Mouse (Mus musculus) hindbrain, embryonic 11.5 days (tissue): ENCODE measurements at regions not wholly inside any gene's neighbourhood (a gene's known extent, or its start where the extent isn't known, plus 50 kb on each side); places are given as distances from the start of the nearest gene placed in this dataset.
"Not testable (repeated sequence)": the region's sequence is repeated elsewhere in the genome, so short reads cannot be mapped to it uniquely, and the experiment has no call there.

Experiments
- ATAC-seq: fragments of 200-750 bp; cut with Nextera tagmentation; 2 replicates; pipeline ENCODE4 v1.8.0; 2017; ENCODE audit warnings: mild to moderate bottlenecking, moderate TSS enrichment, moderate library complexity; ENCODE audit not compliant: low FRiP score
- DNase-seq: peaks from one replicate; pipeline ENCODE4 v3.0.0-alpha.2; 2015; ENCODE audit warnings: low spot score
- H3K27ac ChIP-seq: fragments of 300-500 bp; sonication (generic); 2 replicates; pipeline ENCODE4 v1.5.1; 2014; ENCODE audit warnings: mild to moderate bottlenecking, low read depth, low read length
- H3K27me3 ChIP-seq: fragments of 300-500 bp; sonication (generic); 2 replicates; pipeline ENCODE4 v1.6.1; 2014; ENCODE audit warnings: mild to moderate bottlenecking, low read length, moderate library complexity, mixed read lengths; ENCODE audit not compliant: control insufficient read depth, insufficient read depth
- H3K36me3 ChIP-seq: fragments of 300-500 bp; sonication (generic); 2 replicates; pipeline ENCODE4 v1.6.1; 2014; ENCODE audit warnings: mild to moderate bottlenecking, low read length, moderate library complexity, mixed read lengths; ENCODE audit not compliant: control insufficient read depth, insufficient read depth
- H3K4me1 ChIP-seq: fragments of 300-500 bp; sonication (generic); replicated peaks from 2 replicates; pipeline ENCODE4 v1.6.1; 2014; ENCODE audit warnings: low read length, mixed read lengths; ENCODE audit not compliant: control insufficient read depth, insufficient read depth
- H3K4me2 ChIP-seq: fragments of 300-500 bp; sonication (generic); replicated peaks from 2 replicates; pipeline ENCODE4 v1.6.1; 2014; ENCODE audit warnings: mild to moderate bottlenecking, low read depth, low read length
- H3K4me3 ChIP-seq: fragments of 300-500 bp; sonication (generic); 2 replicates; pipeline ENCODE4 v1.5.1; 2014; ENCODE audit warnings: low read depth, low read length
- H3K9ac ChIP-seq: fragments of 300-500 bp; sonication (generic); 2 replicates; pipeline ENCODE4 v1.6.1; 2014; ENCODE audit warnings: low read depth, low read length
- H3K9me3 ChIP-seq: fragments of 300-500 bp; sonication (generic); 2 replicates; pipeline ENCODE4 v1.6.1; 2016; ENCODE audit warnings: low read length; ENCODE audit not compliant: control insufficient read depth
- WGBS: fragments of 180-500 bp; shearing (Covaris S2); extraction: QIAGEN DNeasy Blood & Tissue Kit; methylation state at CpG from one replicate; pipeline ENCODE4 v1.1.7; 2014; 5-methylcytosine and 5-hydroxymethylcytosine counted together

DNA sequence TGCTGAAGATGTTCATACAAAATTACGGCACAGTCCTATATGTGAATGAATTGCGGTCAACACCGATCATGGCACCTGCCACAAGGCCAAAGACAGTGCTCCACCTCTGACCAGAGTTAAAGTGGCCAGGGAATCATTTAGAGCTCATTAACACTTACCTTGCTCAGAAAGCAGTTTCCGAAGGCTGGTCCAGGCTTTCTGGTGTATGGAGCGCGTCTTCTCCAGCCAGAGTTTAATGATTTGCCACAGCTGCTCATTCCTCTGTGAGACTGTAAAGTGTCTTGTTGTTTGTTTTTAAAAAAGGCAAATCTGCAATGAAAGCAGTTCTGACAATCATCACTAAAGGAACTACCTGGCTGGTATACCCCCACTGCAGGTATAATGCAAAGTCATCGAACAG, 256.7 kb downstream of the Nfkbiz start:
- WGBS: 96% methylated on average over 7 of the region's 7 CpGs
- Histone ChIP-seq H3K4me1 (no peaks in the 10 kb centered on the region), H3K9me3 (no peaks in the 10 kb centered on the region), H3K27me3 (no peaks in the 10 kb centered on the region), H3K4me3 (no peak overlapping the region), H3K36me3 (no peaks in the 10 kb centered on the region), H3K9ac (no peak overlapping the region), H3K4me2 (no peak overlapping the region), H3K27ac (no peak overlapping the region)
- ATAC-seq (no peak), DNase-seq (no peak)

DNA sequence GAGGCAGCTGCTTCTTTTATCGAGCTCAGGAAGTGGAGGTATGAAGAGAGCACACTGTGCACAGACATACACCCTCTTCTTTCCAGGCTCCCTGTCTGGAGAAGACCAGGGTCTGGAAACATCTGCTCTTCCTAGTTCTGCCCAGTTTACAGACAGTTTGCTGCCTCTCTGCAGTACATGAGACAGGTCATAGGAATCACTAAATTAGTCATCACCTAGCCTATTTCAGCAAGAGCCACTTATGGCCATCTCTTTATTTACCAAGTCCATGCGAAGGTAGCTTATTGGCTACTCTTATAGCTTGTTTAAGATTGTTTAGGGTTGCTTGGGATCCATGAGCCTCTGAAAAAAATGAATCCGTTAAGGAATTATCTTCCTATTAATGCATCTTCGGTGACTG, 257.9 kb downstream of the Nfkbiz start:
- no peak for ATAC-seq
- no peak overlapping the region for H3K27ac ChIP-seq
- H3K36me3 ChIP-seq: no peaks in the 10 kb centered on the region
- H3K4me3 ChIP-seq: no peak overlapping the region
- H3K4me1 ChIP-seq: no peaks in the 10 kb centered on the region
- no peak overlapping the region for H3K4me2 ChIP-seq
- WGBS: 89% methylated on average over 4 of the region's 4 CpGs
- H3K27me3 ChIP-seq: no peaks in the 10 kb centered on the region
- no peak for DNase-seq
- no peaks in the 10 kb centered on the region for H3K9me3 ChIP-seq
- no peak overlapping the region for H3K9ac ChIP-seq

- H3K27ac ChIP-seq: no peak overlapping the region
- no peak overlapping the region for H3K4me2 ChIP-seq
- 88% methylated on average over 5 of the region's 5 CpGs for WGBS
- no peaks in the 10 kb centered on the region for H3K36me3 ChIP-seq
- no peak for ATAC-seq
- no peaks in the 10 kb centered on the region for H3K4me1 ChIP-seq
- H3K4me3 ChIP-seq: no peak overlapping the region
- H3K9ac ChIP-seq: no peak overlapping the region
- no peaks in the 10 kb centered on the region for H3K9me3 ChIP-seq
- H3K27me3 ChIP-seq: no peaks in the 10 kb centered on the region
- no peak for DNase-seq
Measured at GRCm38 (mm10) chr16:55578686-55579085, 260.0 kb downstream of the Nfkbiz start.

- H3K4me2 ChIP-seq, H3K4me3 ChIP-seq, H3K4me1 ChIP-seq, H3K27me3 ChIP-seq, DNase-seq, H3K9ac ChIP-seq, H3K36me3 ChIP-seq, H3K27ac ChIP-seq, H3K9me3 ChIP-seq, ATAC-seq: not testable (repeated sequence)
- WGBS: 96% methylated on average over 2 of the region's 2 CpGs
Measured at GRCm38 (mm10) chr16:55575609-55576283, 263.0 kb downstream of the Nfkbiz start.

- ATAC-seq (no peak), DNase-seq (no peak)
- Histone ChIP-seq H3K9me3 (no peaks in the 10 kb centered on the region), H3K9ac (no peak overlapping the region), H3K4me3 (no peak overlapping the region), H3K27ac (no peak overlapping the region), H3K36me3 (no peaks in the 10 kb centered on the region), H3K27me3 (no peaks in the 10 kb centered on the region), H3K4me2 (no peak overlapping the region), H3K4me1 (no peaks in the 10 kb centered on the region)
- WGBS: 58% methylated on average over 7 of the region's 7 CpGs
Measured at GRCm38 (mm10) chr16:55571106-55571505, 267.6 kb downstream of the Nfkbiz start.

DNA sequence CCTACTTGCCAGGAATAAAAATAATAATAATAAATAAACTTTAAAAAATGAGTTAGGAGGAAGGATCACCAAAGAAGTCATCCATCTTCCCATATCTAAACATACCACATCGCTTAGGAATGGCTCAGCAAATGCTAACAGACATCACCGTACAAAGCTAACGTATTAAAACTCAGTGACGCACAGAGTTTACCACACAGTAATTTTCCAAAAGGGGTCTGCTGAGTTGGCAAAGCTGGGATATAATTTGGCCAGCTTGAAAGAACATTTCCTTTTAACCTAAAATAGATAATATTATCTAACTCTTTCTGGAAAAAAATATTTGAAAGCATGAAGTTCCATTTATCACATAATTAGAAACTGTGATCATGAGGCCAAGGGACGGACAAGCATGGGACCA, 268.6 kb downstream of the Nfkbiz start:
- DNase-seq: no peak
- H3K4me1 ChIP-seq: no peaks in the 10 kb centered on the region
- H3K27ac ChIP-seq: no peak overlapping the region
- no peak overlapping the region for H3K4me2 ChIP-seq
- H3K36me3 ChIP-seq: no peaks in the 10 kb centered on the region
- no peak overlapping the region for H3K9ac ChIP-seq
- no peak for ATAC-seq
- no peaks in the 10 kb centered on the region for H3K27me3 ChIP-seq
- H3K4me3 ChIP-seq: no peak overlapping the region
- H3K9me3 ChIP-seq: no peaks in the 10 kb centered on the region
- WGBS: 91% methylated on average over 5 of the region's 5 CpGs

DNA sequence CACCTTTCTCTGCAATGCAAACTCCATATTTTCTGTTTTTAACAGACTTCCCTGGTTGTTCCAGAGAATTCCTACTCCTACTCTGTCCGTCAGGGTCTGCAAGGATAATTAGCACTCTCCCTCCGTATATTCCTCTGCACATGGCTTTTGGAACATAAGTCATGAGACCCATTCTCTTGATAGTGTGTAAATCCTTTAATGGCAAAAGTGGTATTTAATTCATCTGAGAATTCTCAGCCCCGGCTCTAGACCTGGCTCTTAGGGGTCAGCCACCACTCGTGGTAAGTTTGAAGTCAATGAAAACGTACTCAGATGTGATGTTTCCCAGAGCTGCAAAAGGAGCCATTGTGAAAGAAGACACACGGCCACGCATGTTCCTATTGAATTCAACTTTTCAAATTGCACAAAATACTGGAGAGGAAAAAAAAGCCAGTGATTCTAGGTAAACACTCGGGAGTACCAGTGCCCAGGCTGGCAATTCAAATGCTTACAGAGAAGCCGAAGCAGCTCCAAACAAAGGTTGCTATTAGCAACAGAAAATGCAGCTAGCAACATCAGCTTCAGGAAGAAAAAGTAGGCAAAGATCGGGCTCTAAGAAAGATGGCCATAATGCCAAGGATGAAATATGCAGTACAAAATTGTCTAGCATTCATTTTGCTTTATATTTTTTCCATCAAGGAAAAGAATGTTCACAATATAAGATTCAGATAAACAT, 258.2 kb upstream of the Zpld1 start:
- H3K9me3 ChIP-seq: no peaks in the 10 kb centered on the region
- no peaks in the 10 kb centered on the region for H3K36me3 ChIP-seq
- no peak overlapping the region for H3K27ac ChIP-seq
- no peaks in the 10 kb centered on the region for H3K27me3 ChIP-seq
- H3K9ac ChIP-seq: 0 out of 2 replicates have a peak overlapping the region, but pooled peaks have one; percentile 15
- WGBS: 35% methylated on average over 10 of the region's 10 CpGs
- peak overlapping the region; percentile 23 for H3K4me2 ChIP-seq
- H3K4me1 ChIP-seq: 0 out of 2 replicates have a peak, but pooled peaks cover 3% of the 10 kb centered on the region
- DNase-seq (peak; percentile 59), ATAC-seq (peak; percentile 75)
- no peak overlapping the region for H3K4me3 ChIP-seq

GRCm38 (mm10) chr16:55555224-55555623, 257.4 kb upstream of the Zpld1 start:
- H3K4me2 ChIP-seq: no peak overlapping the region
- no peak overlapping the region for H3K27ac ChIP-seq
- H3K9ac ChIP-seq: no peak overlapping the region
- H3K4me1 ChIP-seq: 0 out of 2 replicates have a peak, but pooled peaks cover 3% of the 10 kb centered on the region
- DNase-seq (no peak), ATAC-seq (no peak)
- H3K9me3 ChIP-seq: no peaks in the 10 kb centered on the region
- H3K4me3 ChIP-seq: no peak overlapping the region
- H3K27me3 ChIP-seq: no peaks in the 10 kb centered on the region
- H3K36me3 ChIP-seq: no peaks in the 10 kb centered on the region
- WGBS: 86% methylated on average over 6 of the region's 6 CpGs

DNA sequence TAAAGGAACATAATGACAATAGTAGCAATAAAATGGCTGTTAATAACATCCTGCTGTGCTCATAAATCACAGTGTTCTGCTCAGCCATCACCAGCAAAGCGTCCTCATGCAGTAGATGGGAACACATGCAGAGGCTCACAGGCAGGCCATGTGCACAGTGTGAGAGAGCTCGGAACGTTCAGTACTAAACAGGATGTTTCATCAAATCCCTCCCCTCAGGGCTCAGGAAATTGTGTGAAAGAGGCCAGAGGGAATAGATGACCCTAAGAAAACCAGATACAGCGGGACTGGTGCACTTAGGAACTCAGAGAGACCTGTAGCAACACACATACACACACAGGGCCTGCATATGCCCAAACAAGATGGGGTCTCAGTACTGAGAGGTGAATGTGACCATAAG, 256.1 kb upstream of the Zpld1 start:
- no peaks in the 10 kb centered on the region for H3K36me3 ChIP-seq
- 67% methylated on average over 4 of the region's 4 CpGs for WGBS
- no peak overlapping the region for H3K4me2 ChIP-seq
- H3K4me1 ChIP-seq: 0 out of 2 replicates have a peak, but pooled peaks cover 3% of the 10 kb centered on the region
- no peaks in the 10 kb centered on the region for H3K27me3 ChIP-seq
- no peaks in the 10 kb centered on the region for H3K9me3 ChIP-seq
- H3K27ac ChIP-seq: no peak overlapping the region
- no peak overlapping the region for H3K4me3 ChIP-seq
- DNase-seq (no peak), ATAC-seq (no peak)
- no peak overlapping the region for H3K9ac ChIP-seq
